Mouse (Mus musculus) neural tube, embryonic 13.5 days (tissue): ENCODE data around the gene Sox5. TPM values are rescaled to one million over a fixed set of nuclear protein-coding genes. Genes with fewer than 3 reads are reported as not detected.

Experiments used
- ATAC-seq: fragments of 200-750 bp; cut with Nextera tagmentation; 2 replicates; pipeline ENCODE4 v1.8.0; 2017; ENCODE audit warnings: low read depth, mild to moderate bottlenecking, moderate TSS enrichment, moderate library complexity
- H3K27ac ChIP-seq: fragments of 300-500 bp; sonication (generic); replicated peaks from 2 replicates; pipeline ENCODE4 v1.5.1; 2015; ENCODE audit warnings: moderate library complexity, mild to moderate bottlenecking, inconsistent platforms
- H3K27me3 ChIP-seq: fragments of 300-500 bp; sonication (generic); 2 replicates; pipeline ENCODE4 v1.6.1; 2015; ENCODE audit warnings: mild to moderate bottlenecking, inconsistent platforms
- H3K36me3 ChIP-seq: fragments of 300-500 bp; sonication (generic); 2 replicates; pipeline ENCODE4 v1.6.1; 2015; ENCODE audit warnings: mild to moderate bottlenecking, inconsistent platforms
- H3K4me1 ChIP-seq: fragments of 300-500 bp; sonication (generic); replicated peaks from 2 replicates; pipeline ENCODE4 v1.6.1; 2015; ENCODE audit warnings: inconsistent platforms
- H3K4me2 ChIP-seq: fragments of 300-500 bp; sonication (generic); 2 replicates; pipeline ENCODE4 v1.6.1; 2015; ENCODE audit warnings: inconsistent platforms, mild to moderate bottlenecking, moderate library complexity
- H3K4me3 ChIP-seq: fragments of 300-500 bp; sonication (generic); 2 replicates; pipeline ENCODE4 v1.5.1; 2015; ENCODE audit warnings: mild to moderate bottlenecking, inconsistent platforms
- H3K9ac ChIP-seq: fragments of 300-500 bp; sonication (generic); 2 replicates; pipeline ENCODE4 v1.6.1; 2015; ENCODE audit warnings: moderate library complexity, mild to moderate bottlenecking, inconsistent platforms
- H3K9me3 ChIP-seq: fragments of 300-500 bp; sonication (generic); 2 replicates; pipeline ENCODE4 v1.6.1; 2016; ENCODE audit warnings: inconsistent platforms
- WGBS: fragments of 180-500 bp; shearing (Covaris S2); methylation state at CpG from one replicate; pipeline ENCODE4 v1.1.7; 2015; 5-methylcytosine and 5-hydroxymethylcytosine counted together
- polyA plus RNA-seq: library from polyadenylated mRNA; unstranded; fragments of >200 nt; fragmentation: Nextera tagmentation; extraction: Ambion mirVana; gene quantifications from 2 replicates; pipeline ENCODE4 v1.2.1, GENCODE M21; 2015

Gene Sox5
- polyA plus RNA-seq, 1 experiment from 2014 or later: 24.8 TPM

DNA sequence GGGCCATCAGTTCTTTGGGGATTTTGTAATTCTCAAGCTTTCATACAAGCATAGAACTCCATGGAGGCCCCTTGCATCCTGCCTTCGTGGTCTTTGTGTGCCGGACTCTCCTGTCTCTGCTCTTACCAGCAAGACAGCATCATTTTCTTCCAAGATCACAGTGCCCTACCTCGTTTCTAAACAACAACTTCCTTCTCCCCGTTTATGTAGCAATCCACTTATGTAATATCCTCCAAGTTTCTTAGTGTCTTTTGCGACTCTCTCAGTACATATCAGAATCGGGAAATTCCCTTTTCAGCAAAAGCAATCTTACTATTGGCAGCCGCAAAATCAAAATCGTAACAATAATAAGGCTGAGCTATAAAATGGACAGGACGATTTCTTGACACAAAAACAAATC is 324.3 kb downstream of the Sox5 start:
- Histone ChIP-seq H3K36me3 (no peaks in the 10 kb centered on the region), H3K9me3 (no peaks in the 10 kb centered on the region), H3K9ac (no peak overlapping the region), H3K27ac (no peak overlapping the region), H3K4me3 (no peak overlapping the region), H3K4me1 (peaks cover 21% of the 10 kb centered on the region), H3K4me2 (no peak overlapping the region), H3K27me3 (peaks cover 7% of the 10 kb centered on the region; the same call in 1 of the 2 replicates)
- WGBS: 91% methylated on average over 9 of the region's 9 CpGs
- ATAC-seq: no peak

DNA sequence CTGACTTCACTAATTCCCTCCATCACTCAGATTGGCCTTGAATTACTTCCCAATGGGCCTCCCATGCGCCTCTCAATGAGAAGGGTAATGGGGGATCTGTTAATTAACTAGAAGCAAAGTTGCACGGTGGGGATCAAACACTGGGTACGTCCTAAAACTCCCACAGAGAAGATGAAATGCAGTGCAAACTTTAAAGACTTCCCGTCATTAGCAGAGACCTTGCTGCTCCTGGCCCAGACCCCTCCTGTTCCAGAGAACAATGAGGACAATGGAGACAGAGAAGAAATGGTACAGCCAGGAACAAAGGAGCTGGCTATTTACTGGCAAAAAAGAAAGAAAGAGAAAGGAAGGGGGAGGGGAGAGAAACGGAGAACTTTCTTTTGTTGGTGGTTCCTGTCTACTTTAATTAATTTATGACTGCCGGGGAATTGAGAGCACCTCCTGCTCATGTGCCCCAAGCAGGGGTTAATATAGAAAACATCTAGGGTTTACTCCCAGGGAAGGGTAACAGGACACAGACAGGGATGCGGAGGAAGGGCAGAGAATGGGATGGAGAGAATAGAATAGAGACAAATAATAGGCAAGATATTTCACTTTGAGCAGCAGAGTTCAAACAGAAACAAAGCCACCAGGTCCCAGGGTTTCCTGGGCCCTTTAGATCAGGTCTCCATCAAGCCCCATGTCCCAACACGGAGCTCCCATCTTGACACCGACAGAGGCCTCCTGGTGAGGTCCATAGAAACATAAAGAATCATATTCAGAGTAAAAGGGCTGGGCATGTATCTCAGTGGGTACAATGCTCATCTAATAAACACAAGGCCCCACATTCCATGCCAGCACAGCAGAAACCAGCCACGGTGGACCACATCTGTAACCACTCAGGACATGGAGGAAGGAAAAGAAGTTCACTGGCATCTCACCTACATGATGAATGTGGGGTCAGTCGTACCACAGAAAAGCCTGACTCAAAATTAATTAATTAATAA is 327.2 kb downstream of the Sox5 start:
- peaks cover 21% of the 10 kb centered on the region for H3K4me1 ChIP-seq
- no peaks in the 10 kb centered on the region for H3K36me3 ChIP-seq
- no peak overlapping the region for H3K9ac ChIP-seq
- 0 out of 2 replicates have a peak, but pooled peaks have one; percentile 23 for ATAC-seq
- 17% methylated on average over 11 of the region's 11 CpGs for WGBS
- H3K27me3 ChIP-seq: peaks cover 7% of the 10 kb centered on the region; the same call in 1 of the 2 replicates
- no peak overlapping the region for H3K27ac ChIP-seq
- H3K9me3 ChIP-seq: no peaks in the 10 kb centered on the region
- 0 out of 2 replicates have a peak overlapping the region, but pooled peaks have one; percentile 2 for H3K4me2 ChIP-seq
- no peak overlapping the region for H3K4me3 ChIP-seq

DNA sequence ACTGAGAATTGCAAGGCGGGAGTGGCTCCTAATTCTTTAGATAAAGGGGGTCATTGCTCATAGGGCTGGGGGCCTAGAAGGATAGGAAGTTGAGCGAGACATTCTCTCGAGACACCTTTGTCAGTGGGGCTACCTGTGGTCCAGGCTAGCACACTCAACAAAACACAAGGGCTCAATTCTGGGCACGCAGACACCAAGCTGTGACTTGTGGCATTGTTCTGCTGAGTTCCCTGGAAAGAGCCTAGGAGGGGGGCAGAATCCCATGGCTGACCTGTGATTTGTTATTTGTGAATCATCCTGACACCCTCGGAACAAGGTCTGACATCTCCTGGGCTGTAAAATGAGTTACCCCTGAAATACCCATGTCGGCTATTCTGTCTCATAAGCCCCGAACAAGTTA is 328.2 kb downstream of the Sox5 start:
- 14% methylated on average over 7 of the region's 7 CpGs for WGBS
- no peak for ATAC-seq
- H3K9ac ChIP-seq: no peak overlapping the region

DNA sequence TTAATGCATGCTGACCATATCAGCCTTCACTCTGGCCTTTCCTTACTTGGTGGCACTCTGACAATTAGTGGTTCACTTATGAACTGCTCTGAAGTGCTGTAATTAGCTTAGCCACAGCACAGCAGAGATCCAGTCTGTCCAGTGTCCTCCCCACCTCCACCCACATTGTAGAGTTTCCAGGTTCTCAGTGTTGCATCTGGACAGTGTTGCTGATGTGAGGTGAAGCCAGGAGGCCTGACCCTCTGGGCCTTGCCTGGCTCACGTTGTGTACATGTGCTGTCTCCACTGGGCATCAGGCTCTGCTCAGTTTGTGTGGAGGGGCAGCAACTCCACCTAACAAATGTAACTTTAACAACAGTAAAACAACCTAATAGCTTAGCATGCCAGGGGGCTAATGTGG is 328.6 kb downstream of the Sox5 start:
- H3K36me3 ChIP-seq: no peaks in the 10 kb centered on the region
- H3K4me1 ChIP-seq: peaks cover 21% of the 10 kb centered on the region
- H3K4me3 ChIP-seq: no peak overlapping the region
- H3K4me2 ChIP-seq: no peak overlapping the region
- 8% methylated on average over 1 of the region's 1 CpGs for WGBS
- H3K27me3 ChIP-seq: peaks cover 7% of the 10 kb centered on the region; the same call in 1 of the 2 replicates
- no peak overlapping the region for H3K9ac ChIP-seq
- peak; percentile 15; the same call in 1 of the 2 replicates for ATAC-seq
- no peak overlapping the region for H3K27ac ChIP-seq
- no peaks in the 10 kb centered on the region for H3K9me3 ChIP-seq

More for the DNA sequence above, 328.2 kb downstream of the Sox5 start:
- H3K27ac ChIP-seq: no peak overlapping the region
- no peak overlapping the region for H3K4me3 ChIP-seq
- no peaks in the 10 kb centered on the region for H3K9me3 ChIP-seq
- H3K4me2 ChIP-seq: no peak overlapping the region
- peaks cover 21% of the 10 kb centered on the region for H3K4me1 ChIP-seq
- H3K36me3 ChIP-seq: no peaks in the 10 kb centered on the region
- peaks cover 7% of the 10 kb centered on the region; the same call in 1 of the 2 replicates for H3K27me3 ChIP-seq

DNA sequence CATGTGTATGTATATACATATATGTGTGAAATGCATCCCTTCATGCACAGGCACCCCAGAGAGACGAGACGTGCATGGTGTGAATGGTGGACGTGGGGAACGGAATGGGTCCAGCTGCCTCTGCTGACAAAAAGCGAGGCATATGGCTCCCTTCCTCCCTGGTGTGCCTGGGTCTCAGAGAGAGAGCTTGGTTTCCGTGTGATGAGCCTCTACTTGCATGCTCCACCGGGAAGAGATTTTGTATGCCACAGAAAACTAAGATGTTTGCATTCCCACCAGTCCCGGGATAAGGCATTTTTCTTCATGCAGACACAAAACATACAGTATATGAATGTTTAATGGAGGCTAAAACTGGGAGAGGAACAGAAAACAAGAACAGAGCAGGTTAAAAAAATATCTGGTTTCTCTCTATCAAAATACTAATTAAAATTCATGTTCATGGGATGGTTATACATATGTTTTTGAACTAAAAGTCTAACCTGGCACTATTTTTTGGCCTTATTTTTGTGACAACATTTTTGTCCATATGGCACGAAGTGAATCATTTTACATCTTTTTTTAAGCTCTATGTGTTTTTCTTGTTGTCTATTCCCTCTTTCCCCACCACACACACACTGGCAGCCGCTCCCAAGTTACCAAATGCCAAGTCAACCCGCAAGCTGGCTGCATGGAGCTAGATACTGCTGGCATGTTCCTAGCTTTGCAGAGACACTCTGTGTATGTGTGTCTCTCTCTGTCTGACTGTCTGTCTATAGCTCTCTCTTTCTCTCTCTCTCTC is 329.4 kb downstream of the Sox5 start:
- Histone ChIP-seq H3K4me2 (no peak overlapping the region), H3K9me3 (no peaks in the 10 kb centered on the region), H3K4me1 (peaks cover 21% of the 10 kb centered on the region), H3K27me3 (peaks cover 7% of the 10 kb centered on the region; the same call in 1 of the 2 replicates), H3K27ac (no peak overlapping the region), H3K4me3 (no peak overlapping the region), H3K9ac (no peak overlapping the region), H3K36me3 (no peaks in the 10 kb centered on the region)
- no peak for ATAC-seq
- WGBS: 64% methylated on average over 11 of the region's 11 CpGs

DNA sequence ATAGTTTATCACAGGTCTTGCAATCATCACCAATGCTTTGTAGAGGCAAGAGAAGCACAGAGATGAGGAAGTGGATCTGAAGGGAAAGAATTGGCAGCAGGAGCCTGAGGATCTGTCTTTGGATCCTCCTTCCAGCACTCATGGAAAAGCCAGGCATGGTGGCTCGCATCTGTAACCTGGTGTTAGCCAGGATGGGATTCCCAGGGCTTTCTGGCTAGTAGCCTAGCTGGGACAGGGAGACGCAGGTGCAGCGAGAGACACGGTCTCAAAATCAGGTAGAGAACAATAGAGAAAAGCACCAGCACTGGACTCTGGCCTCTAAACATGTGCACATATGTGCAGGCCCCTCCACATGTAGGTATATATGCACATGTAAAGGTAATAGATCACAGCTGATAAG is 330.1 kb downstream of the Sox5 start:
- ATAC-seq: no peak
- WGBS: 89% methylated on average over 4 of the region's 4 CpGs
- no peak overlapping the region for H3K27ac ChIP-seq

DNA sequence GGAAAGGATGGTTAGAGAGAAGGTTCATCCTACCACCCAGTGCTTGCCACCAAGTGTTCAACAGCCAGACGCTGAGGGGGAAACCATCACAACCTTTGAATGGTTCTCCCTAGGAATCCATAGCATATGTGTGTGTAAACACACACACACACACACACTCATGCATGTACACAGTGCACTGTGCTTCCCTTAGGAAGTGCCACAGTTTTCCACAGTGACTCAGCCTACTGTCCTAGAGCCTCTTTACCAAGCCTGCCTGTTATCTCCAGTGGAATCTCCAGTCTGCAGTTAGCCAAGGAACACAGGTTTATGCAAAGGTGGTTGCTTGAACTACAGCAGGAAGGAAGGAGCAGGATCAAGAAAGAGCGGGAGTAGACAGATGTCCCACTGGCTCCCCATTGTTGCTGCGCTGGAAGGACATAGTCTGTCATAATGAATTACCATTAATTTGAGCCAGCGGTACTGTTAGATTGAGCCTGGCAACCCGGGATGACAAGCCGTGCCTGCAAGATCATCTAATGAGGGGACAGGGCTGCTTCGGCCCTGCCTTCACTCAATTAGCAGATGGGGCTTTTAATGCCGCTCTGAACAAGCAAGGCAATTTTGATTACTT is 335.9 kb downstream of the Sox5 start:
- no peak overlapping the region for H3K4me3 ChIP-seq
- peak overlapping the region; percentile 24; the same call in 1 of the 2 replicates for H3K27ac ChIP-seq
- 29% methylated on average over 8 of the region's 8 CpGs for WGBS

More for the DNA sequence above, 330.1 kb downstream of the Sox5 start:
- H3K4me3 ChIP-seq: no peak overlapping the region
- no peak overlapping the region for H3K9ac ChIP-seq
- H3K9me3 ChIP-seq: no peaks in the 10 kb centered on the region
- H3K4me1 ChIP-seq: peaks cover 21% of the 10 kb centered on the region
- H3K27me3 ChIP-seq: peaks cover 7% of the 10 kb centered on the region; the same call in 1 of the 2 replicates
- no peaks in the 10 kb centered on the region for H3K36me3 ChIP-seq
- H3K4me2 ChIP-seq: no peak overlapping the region

DNA sequence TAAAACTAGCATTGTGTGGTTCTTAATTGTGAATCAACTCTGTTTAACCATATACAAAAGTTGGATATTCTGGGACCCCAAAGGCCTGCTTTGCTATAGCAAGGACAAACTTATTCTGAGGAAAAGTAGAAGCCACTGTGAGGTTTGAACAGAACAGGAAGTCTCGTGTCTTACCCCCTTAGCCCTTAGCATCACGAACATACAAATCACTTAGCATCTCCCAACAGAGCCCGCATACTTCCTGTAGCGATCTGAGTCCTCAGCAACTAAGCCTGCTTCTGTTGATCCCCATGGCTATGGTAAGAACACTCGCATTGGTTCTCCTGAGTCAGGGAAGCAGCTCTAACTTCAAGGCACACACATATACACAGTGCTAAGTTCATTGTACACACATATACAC is 337.4 kb downstream of the Sox5 start:
- Histone ChIP-seq H3K9ac (no peak overlapping the region), H3K4me2 (no peak overlapping the region), H3K36me3 (no peaks in the 10 kb centered on the region), H3K27ac (no peak overlapping the region), H3K9me3 (no peaks in the 10 kb centered on the region), H3K4me3 (no peak overlapping the region), H3K4me1 (peaks cover 6% of the 10 kb centered on the region), H3K27me3 (no peaks in the 10 kb centered on the region)
- WGBS: 90% methylated on average over 5 of the region's 5 CpGs
- no peak for ATAC-seq

More for the DNA sequence above, 335.9 kb downstream of the Sox5 start:
- H3K4me1 ChIP-seq: peaks cover 6% of the 10 kb centered on the region
- H3K36me3 ChIP-seq: no peaks in the 10 kb centered on the region
- H3K27me3 ChIP-seq: no peaks in the 10 kb centered on the region
- no peaks in the 10 kb centered on the region for H3K9me3 ChIP-seq
- no peak; the same call in 1 of the 2 replicates for ATAC-seq
- no peak overlapping the region for H3K9ac ChIP-seq
- no peak overlapping the region for H3K4me2 ChIP-seq

DNA sequence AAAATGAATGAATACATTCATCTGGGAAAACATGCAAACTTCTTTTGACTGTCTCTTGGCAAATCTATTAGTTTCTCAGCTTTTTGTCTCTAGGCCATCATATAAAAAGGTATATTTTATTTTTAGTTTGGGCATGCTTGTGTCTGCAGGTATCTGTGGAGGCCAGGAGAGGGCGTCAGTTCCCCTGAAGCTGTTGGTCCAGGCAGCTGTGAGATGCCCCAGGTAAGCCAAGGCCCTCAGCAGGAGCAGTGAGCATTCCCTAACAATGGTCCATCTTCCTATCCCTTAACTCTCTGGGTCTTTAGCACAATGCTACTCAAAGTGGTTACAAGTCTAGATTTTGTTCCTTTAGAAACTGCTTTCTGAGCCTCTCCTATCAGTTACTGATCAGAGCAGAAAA is 338.1 kb downstream of the Sox5 start:
- no peak overlapping the region for H3K27ac ChIP-seq
- H3K9me3 ChIP-seq: no peaks in the 10 kb centered on the region
- H3K4me2 ChIP-seq: no peak overlapping the region
- ATAC-seq: no peak
- peaks cover 6% of the 10 kb centered on the region for H3K4me1 ChIP-seq
- H3K4me3 ChIP-seq: no peak overlapping the region
- no peaks in the 10 kb centered on the region for H3K36me3 ChIP-seq
- H3K9ac ChIP-seq: no peak overlapping the region
- H3K27me3 ChIP-seq: no peaks in the 10 kb centered on the region
- 67% methylated on average over 1 of the region's 1 CpGs for WGBS

DNA sequence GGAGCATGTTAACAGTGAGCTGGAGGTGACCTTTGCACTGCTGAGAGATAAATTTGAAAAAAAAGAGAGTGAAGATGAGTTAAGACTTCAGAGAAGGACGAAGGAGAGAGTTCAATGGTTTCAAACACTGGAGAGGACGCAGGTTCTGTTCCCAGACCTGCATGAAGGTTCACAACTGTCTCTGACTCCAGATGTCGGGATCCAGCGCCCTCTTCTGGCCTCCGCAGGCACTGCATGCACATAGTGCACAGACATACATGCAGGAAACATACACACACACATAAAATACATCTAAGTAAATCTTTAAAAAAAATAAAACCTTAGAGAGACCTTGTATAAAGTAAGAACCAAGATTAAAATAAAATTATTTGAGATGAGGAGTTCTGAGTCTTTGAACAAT is 352.5 kb downstream of the Sox5 start:
- no peak for ATAC-seq
- Histone ChIP-seq H3K9me3 (no peaks in the 10 kb centered on the region), H3K36me3 (no peaks in the 10 kb centered on the region), H3K4me1 (peaks cover 9% of the 10 kb centered on the region), H3K4me3 (no peak overlapping the region), H3K27me3 (no peaks in the 10 kb centered on the region), H3K27ac (no peak overlapping the region), H3K4me2 (no peak overlapping the region), H3K9ac (no peak overlapping the region)
- WGBS: 75% methylated on average over 5 of the region's 5 CpGs

DNA sequence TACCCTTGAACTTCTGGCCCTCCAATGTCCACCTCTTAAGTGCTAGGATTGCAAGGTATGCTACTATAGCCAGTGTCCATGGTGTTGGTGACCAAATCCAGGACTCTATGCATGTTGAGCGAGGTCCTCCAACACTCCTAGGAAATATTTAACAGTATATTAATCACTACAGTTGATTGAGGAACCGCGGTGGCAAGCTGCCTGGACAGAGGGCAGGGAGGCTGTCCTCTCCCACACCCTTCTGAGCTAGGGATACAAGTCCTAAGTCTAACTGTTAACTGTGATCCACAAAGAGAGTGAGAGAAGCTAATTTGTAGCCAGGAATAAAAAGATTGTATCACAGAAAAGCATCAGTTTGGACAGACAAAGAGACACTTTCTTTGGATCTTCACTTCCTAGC is 373.7 kb downstream of the Sox5 start:
- Histone ChIP-seq H3K4me2 (no peak overlapping the region), H3K36me3 (no peaks in the 10 kb centered on the region), H3K9me3 (no peaks in the 10 kb centered on the region), H3K4me1 (no peaks in the 10 kb centered on the region), H3K27ac (no peak overlapping the region), H3K9ac (no peak overlapping the region), H3K27me3 (no peaks in the 10 kb centered on the region), H3K4me3 (no peak overlapping the region)
- ATAC-seq: no peak
- 89% methylated on average over 3 of the region's 3 CpGs for WGBS
